Mouse (Mus musculus) spleen, adult 2 months (tissue): Measurements from ENCODE around the gene Mef2c. TPM values are rescaled to one million over a fixed set of nuclear protein-coding genes. Genes with fewer than 3 reads are reported as not detected.

ENCODE experiments used
- DNase-seq, 2 experiments: peaks; one replicate each; pipeline versions ENCODE4 v3.0.0 to v3.0.0-alpha.2; 2012 to 2021; ENCODE audit warnings: low spot score in 2 of 2, low read depth in 1 of 2
- H3K27ac ChIP-seq: fragments of 200-500 bp; 2 replicates; pipeline ENCODE4 v1.5.1; 2012; ENCODE audit warnings: low read length, inconsistent platforms; ENCODE audit not compliant: insufficient read depth
- H3K27me3 ChIP-seq: fragments of 200-500 bp; 2 replicates; pipeline ENCODE4 v1.6.1; 2012; ENCODE audit warnings: mild to moderate bottlenecking, moderate library complexity, low read length, inconsistent platforms; ENCODE audit not compliant: control insufficient read depth, insufficient read depth
- H3K36me3 ChIP-seq: fragments of 200-500 bp; 2 replicates; pipeline ENCODE4 v1.6.1; 2012; ENCODE audit warnings: mild to moderate bottlenecking, low read length, inconsistent platforms; ENCODE audit not compliant: control insufficient read depth, insufficient read depth
- H3K4me1 ChIP-seq: fragments of 200-500 bp; 2 replicates; pipeline ENCODE4 v1.6.1; 2011; ENCODE audit warnings: inconsistent platforms; ENCODE audit not compliant: control insufficient read depth, insufficient read depth, insufficient read length
- H3K4me3 ChIP-seq: fragments of 200-500 bp; 2 replicates; pipeline ENCODE4 v1.5.1; 2011; ENCODE audit warnings: mild to moderate bottlenecking, inconsistent platforms; ENCODE audit not compliant: insufficient read depth, insufficient read length; ENCODE audit errors: extremely low read depth
- CTCF ChIP-seq: fragments of 200-500 bp; IDR thresholded peaks from 2 replicates; pipeline ENCODE4 v1.5.1; 2011; ENCODE audit warnings: mild to moderate bottlenecking, inconsistent platforms; ENCODE audit not compliant: insufficient read depth, insufficient read length, insufficient replicate concordance; ENCODE audit errors: extremely low read depth
- POLR2A ChIP-seq: fragments of 200-500 bp; IDR thresholded peaks from 2 replicates; pipeline ENCODE4 v1.6.1; 2011; ENCODE audit warnings: low read depth, low read length, inconsistent platforms
- WGBS: fragments of 180-500 bp; shearing (Covaris S2); methylation state at CpG from one replicate; pipeline ENCODE4 v1.1.7; 2018; 5-methylcytosine and 5-hydroxymethylcytosine counted together
- polyA plus RNA-seq: library from polyadenylated mRNA; depleted of rRNA; stranded (reverse); fragments of >200 nt; gene quantifications from 2 replicates; pipeline ENCODE4 v1.2.3, GENCODE M21; 2012

Mef2c gene
- polyA plus RNA-seq, 1 experiment: 59.4 TPM

DNA sequence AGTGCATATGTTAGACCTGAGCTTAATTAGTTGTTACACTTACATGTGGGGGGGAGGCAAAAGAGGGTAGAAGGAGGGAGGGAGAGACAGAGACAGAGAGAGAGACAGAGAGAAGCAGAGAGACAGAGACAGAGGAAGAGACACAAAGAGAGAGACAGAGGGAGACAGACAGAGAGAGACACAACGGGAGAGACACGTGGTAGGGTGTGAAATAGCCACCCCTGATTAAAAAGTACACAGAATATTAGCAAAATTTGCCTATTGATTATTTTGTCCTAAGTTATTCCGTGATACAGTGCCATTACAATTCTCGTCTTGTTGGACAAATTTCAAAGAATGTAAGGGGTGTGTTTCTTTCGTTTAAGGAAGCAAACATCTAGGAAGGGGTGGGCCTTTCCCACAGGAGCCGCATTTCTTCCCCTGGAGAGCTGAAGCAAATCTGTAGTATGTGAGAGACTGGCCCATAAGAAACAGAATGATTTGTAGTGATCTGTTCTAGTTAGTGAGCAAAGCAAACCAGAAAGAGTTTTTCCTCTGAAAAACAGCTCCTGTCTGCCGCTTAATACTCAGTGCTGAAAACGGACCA is 26.0 kb downstream of the Mef2c start:
- peak overlapping the region; percentile 32; the same call in 1 of the 2 replicates for H3K27ac ChIP-seq
- WGBS: 16% methylated on average over 8 of the region's 8 CpGs
- peak overlapping the region; percentile 30 for H3K4me3 ChIP-seq

GRCm38 (mm10) chr13:83530889-83531288 is 27.1 kb downstream of the Mef2c start:
- Histone ChIP-seq H3K4me1 (peaks cover 2% of the 10 kb centered on the region), H3K36me3 (no peaks in the 10 kb centered on the region; the same call in 1 of the 2 replicates), H3K27me3 (no peaks in the 10 kb centered on the region; the same call in 1 of the 2 replicates), H3K27ac (no peak overlapping the region), H3K4me3 (no peak overlapping the region)
- no peak for TF ChIP-seq CTCF
- no peak for TF ChIP-seq POLR2A
- DNase-seq: no peak
- 51% methylated on average over 4 of the region's 4 CpGs for WGBS

More for the DNA sequence above, 26.0 kb downstream of the Mef2c start:
- H3K36me3 ChIP-seq: no peaks in the 10 kb centered on the region; the same call in 1 of the 2 replicates
- H3K4me1 ChIP-seq: peaks cover 2% of the 10 kb centered on the region
- DNase-seq: no peak
- no peaks in the 10 kb centered on the region; the same call in 1 of the 2 replicates for H3K27me3 ChIP-seq
- no peak for TF ChIP-seq POLR2A
- TF ChIP-seq CTCF: no peak

GRCm38 (mm10) chr13:83531968-83532591 is 28.2 kb downstream of the Mef2c start:
- H3K27ac ChIP-seq: peak overlapping the region; percentile 79
- no peak for DNase-seq
- TF ChIP-seq POLR2A (no peak), CTCF (no peak)
- peak overlapping the region; percentile 21 for H3K4me3 ChIP-seq
- H3K36me3 ChIP-seq: no peaks in the 10 kb centered on the region; the same call in 1 of the 2 replicates
- 13% methylated on average over 8 of the region's 8 CpGs for WGBS
- H3K27me3 ChIP-seq: no peaks in the 10 kb centered on the region
- peaks cover 2% of the 10 kb centered on the region for H3K4me1 ChIP-seq

DNA sequence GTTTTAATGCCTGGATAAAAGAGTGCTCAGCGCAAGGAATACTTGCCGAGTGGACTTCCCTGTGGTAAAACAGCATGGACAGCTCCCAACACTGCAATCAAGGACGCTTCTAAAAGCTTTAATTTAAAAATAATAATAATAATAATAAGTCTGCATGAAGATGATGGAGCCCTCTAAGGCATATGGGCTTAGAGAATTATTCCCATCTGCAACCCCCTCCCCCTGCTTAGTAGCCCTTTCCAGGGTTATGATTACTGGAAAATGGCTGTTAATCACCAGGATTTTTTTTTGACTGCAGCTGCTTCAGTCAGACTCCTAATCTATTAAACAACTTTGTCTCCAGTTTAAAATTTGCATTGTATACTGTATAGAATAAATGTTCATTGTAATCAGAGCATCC is 32.5 kb downstream of the Mef2c start:
- TF ChIP-seq CTCF (no peak), POLR2A (no peak)
- Histone ChIP-seq H3K27me3 (no peaks in the 10 kb centered on the region), H3K36me3 (peaks cover 3% of the 10 kb centered on the region), H3K4me3 (no peak overlapping the region), H3K27ac (no peak overlapping the region), H3K4me1 (peaks cover 2% of the 10 kb centered on the region; the same call in 1 of the 2 replicates)
- DNase-seq: no peak
- WGBS: 94% methylated on average over 3 of the region's 3 CpGs

DNA sequence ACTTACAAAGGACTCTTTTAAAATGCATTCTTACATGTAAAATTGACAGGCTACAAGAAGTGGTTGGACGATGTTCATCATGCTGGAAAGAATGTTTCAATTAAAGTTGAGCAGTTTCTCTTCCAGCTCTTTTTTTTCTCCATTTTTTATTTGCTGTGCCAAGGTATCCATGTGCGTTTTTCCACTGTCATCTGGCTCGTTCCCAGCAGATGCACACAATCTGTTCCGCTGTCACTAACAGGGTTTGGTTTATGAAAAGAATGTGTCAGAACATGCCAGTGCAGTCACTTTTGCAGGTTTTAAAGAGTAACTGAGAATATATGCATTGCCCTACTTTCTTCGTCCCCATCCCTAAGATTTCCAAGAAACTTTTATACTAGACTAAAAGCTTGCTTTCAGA is 33.3 kb downstream of the Mef2c start:
- peaks cover 3% of the 10 kb centered on the region for H3K36me3 ChIP-seq
- peaks cover 2% of the 10 kb centered on the region; the same call in 1 of the 2 replicates for H3K4me1 ChIP-seq

DNA sequence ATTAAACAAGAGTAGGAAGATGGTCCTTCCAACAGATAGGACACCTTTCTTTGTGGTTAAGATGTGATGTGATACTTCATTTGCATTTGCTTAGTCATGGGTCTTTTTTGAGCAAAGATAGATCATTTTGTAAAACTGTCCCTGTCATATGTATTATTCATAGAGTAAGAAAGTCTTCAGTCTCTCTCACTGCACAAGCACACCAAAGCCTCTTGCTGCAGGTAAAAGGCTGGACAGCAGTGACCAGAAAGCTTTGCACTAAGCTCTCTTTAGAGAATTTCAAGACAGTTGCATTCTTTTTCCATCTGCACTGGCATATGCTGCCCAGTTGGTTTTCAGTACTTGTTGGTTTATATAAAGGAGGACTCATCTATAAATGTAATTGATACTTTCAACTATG is 36.1 kb downstream of the Mef2c start:
- Histone ChIP-seq H3K4me1 (peaks cover 4% of the 10 kb centered on the region; the same call in 1 of the 2 replicates), H3K27ac (no peak overlapping the region)

More for the DNA sequence above, 33.3 kb downstream of the Mef2c start:
- H3K27ac ChIP-seq: no peak overlapping the region
- TF ChIP-seq CTCF (no peak), POLR2A (no peak)
- DNase-seq: no peak
- H3K4me3 ChIP-seq: no peak overlapping the region
- WGBS: 87% methylated on average over 5 of the region's 5 CpGs
- no peaks in the 10 kb centered on the region for H3K27me3 ChIP-seq

GRCm38 (mm10) chr13:83542666-83543065 is 38.8 kb downstream of the Mef2c start:
- H3K36me3 ChIP-seq: peaks cover 3% of the 10 kb centered on the region; the same call in 1 of the 2 replicates
- no peak overlapping the region for H3K4me3 ChIP-seq
- no peak overlapping the region for H3K27ac ChIP-seq
- peaks cover 4% of the 10 kb centered on the region; the same call in 1 of the 2 replicates for H3K4me1 ChIP-seq
- H3K27me3 ChIP-seq: no peaks in the 10 kb centered on the region
- DNase-seq: no peak
- WGBS: 87% methylated on average over 5 of the region's 5 CpGs
- no peak for TF ChIP-seq CTCF
- TF ChIP-seq POLR2A: no peak

More for the DNA sequence above, 36.1 kb downstream of the Mef2c start:
- TF ChIP-seq CTCF (no peak), POLR2A (no peak)
- Histone ChIP-seq H3K36me3 (peaks cover 4% of the 10 kb centered on the region), H3K27me3 (no peaks in the 10 kb centered on the region), H3K4me3 (no peak overlapping the region)
- DNase-seq: no peak
